Comparison of ENCODE assay signal across 8 mouse cellular contexts in the genomic region with DNA sequence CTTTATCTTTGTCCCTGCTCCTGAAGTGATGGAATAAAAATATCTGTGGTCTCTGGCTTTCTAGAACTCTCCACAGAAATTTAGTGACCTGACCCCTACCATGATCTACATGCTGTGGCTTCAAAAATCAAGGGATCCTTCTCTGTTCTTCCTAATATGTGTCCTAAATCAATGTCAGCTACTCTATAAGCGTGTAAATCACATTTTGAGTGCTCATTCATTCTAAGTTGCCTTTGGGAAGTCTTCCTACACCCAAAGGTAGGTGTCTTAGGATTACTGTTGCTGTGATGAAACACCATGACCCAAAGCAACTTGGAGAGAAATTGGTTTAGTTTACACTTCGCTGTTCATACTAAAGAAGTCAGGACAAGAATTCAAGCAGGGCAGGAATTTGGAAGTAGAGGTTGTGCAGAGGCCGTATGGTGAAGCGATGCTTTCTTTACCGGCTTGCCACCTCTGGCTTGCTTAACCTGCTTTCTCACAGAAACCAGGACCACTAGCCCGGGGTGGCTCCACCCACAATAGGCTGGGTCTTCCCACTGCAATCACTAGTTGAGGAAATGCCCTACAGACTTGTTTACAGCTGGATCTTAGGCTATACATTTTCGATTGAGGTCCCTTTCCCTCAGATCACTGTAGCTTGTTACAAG. TPM values are rescaled to one million over a fixed set of nuclear protein-coding genes. Genes with fewer than 3 reads are reported as not detected.
A peak's percentile ranks its signal among the peaks of the same experiment; 100 is the strongest.
DNase-seq lines count a peak whose midpoint lies in the region; ATAC-seq and TF ChIP-seq lines count a peak whose summit lies in the region.

No protein-coding gene starts in this region.

- DNase-seq in cerebellum, adult 11 months = peak; percentile 10
- DNase-seq in A20 (ENCODE audit: low read depth, low spot score) = peak; percentile 72
- DNase-seq in spleen, adult 12 weeks (ENCODE audit: low spot score) = no peak
- DNase-seq in c-Kit-positive CD71-positive TER-119-positive erythroid progenitor cells, embryonic 14.5 days (ENCODE audit: low spot score) = no peak

- TF ChIP-seq CTCF in olfactory bulb, adult 2 months (IDR thresholded peaks at IDR 0.05; ENCODE audit: insufficient read depth, low read depth, low read length) = no peak

- H3K27ac ChIP-seq in embryonic facial prominence, embryonic 15.5 days (replicated peaks) = peak overlapping the region; percentile 80; the same call in 1 of the 2 replicates
- H3K27ac ChIP-seq in limb, embryonic 13.5 days = peak overlapping the region; percentile 70; the same call in 1 of the 2 replicates
- no peak overlapping the region for H3K27ac ChIP-seq in olfactory bulb, adult 2 months (ENCODE audit: insufficient read depth, low read depth, low read length)

- H3K9ac ChIP-seq in embryonic facial prominence, embryonic 15.5 days = peak overlapping the region; percentile 71
- peak overlapping the region; percentile 90 for H3K9ac ChIP-seq in limb, embryonic 13.5 days

- H3K36me3 ChIP-seq in embryonic facial prominence, embryonic 15.5 days = no peaks in the 10 kb centered on the region
- H3K36me3 ChIP-seq in limb, embryonic 13.5 days = no peaks in the 10 kb centered on the region

- H3K9me3 ChIP-seq in embryonic facial prominence, embryonic 15.5 days (replicated peaks) = no peaks in the 10 kb centered on the region
- no peaks in the 10 kb centered on the region for H3K9me3 ChIP-seq in limb, embryonic 13.5 days

- TF ChIP-seq POLR2A in olfactory bulb, adult 2 months (IDR thresholded peaks at IDR 0.05; ENCODE audit: insufficient read depth, low read depth, low read length) = no peak

- ATAC-seq in cerebellum, adult (ENCODE audit: insufficient number of reproducible peaks, low FRiP score, low TSS enrichment) = no peak
- ATAC-seq in embryonic facial prominence, embryonic 15.5 days (ENCODE audit: insufficient number of reproducible peaks, low FRiP score, low TSS enrichment, low read depth) = no peak
- ATAC-seq in limb, embryonic 13.5 days (ENCODE audit: low FRiP score, low read depth) = no peak

- peak overlapping the region; percentile 79 for H3K4me3 ChIP-seq in embryonic facial prominence, embryonic 15.5 days (replicated peaks)
- H3K4me3 ChIP-seq in limb, embryonic 13.5 days = peak overlapping the region; percentile 75
- peak overlapping the region; percentile 63 for H3K4me3 ChIP-seq in olfactory bulb, adult 2 months (ENCODE audit: insufficient read depth, low read depth, low read length)

- H3K27me3 ChIP-seq in embryonic facial prominence, embryonic 15.5 days = no peaks in the 10 kb centered on the region
- no peaks in the 10 kb centered on the region for H3K27me3 ChIP-seq in limb, embryonic 13.5 days

- H3K4me2 ChIP-seq in embryonic facial prominence, embryonic 15.5 days (replicated peaks) = peak overlapping the region; percentile 91
- peak overlapping the region; percentile 88 for H3K4me2 ChIP-seq in limb, embryonic 13.5 days (replicated peaks)

- H3K4me1 ChIP-seq in embryonic facial prominence, embryonic 15.5 days = peaks cover 13% of the 10 kb centered on the region
- H3K4me1 ChIP-seq in limb, embryonic 13.5 days = peaks cover 16% of the 10 kb centered on the region
- H3K4me1 ChIP-seq in olfactory bulb, adult 2 months (ENCODE audit: control insufficient read depth, insufficient read depth, low read length) = peaks cover 4% of the 10 kb centered on the region; the same call in 1 of the 2 replicates

- 15% methylated on average over 7 of the region's 7 CpGs for WGBS in embryonic facial prominence, embryonic 15.5 days
- 19% methylated on average over 7 of the region's 7 CpGs for WGBS in limb, embryonic 13.5 days
- WGBS in olfactory bulb, adult 2 months = 69% methylated on average over 7 of the region's 7 CpGs

RNA-seq across cellular contexts. Expression of a gene that starts 1.2 kb away (rescaled TPM):
- 13.7 and 14.1 TPM in 2 replicates for polyA plus RNA-seq in embryonic facial prominence, embryonic 15.5 days (2015; fragmentation: Nextera tagmentation; extraction: Ambion mirVana)
- polyA plus RNA-seq in limb, embryonic 13.5 days (2015; fragmentation: Nextera tagmentation; extraction: Ambion mirVana) = 16.2 and 17.4 TPM in 2 replicates
- polyA plus RNA-seq in olfactory bulb, adult 2 months (2012; ENCODE audit: insufficient read depth, insufficient read length, low replicate concordance, missing spikeins) = not detected in 2 replicates

RNA-seq across cellular contexts. Expression of a gene that starts 36.1 kb away (rescaled TPM):
- 99.8 and 112 TPM in 2 replicates for polyA plus RNA-seq in embryonic facial prominence, embryonic 15.5 days (2015; fragmentation: Nextera tagmentation; extraction: Ambion mirVana)
- polyA plus RNA-seq in limb, embryonic 13.5 days (2015; fragmentation: Nextera tagmentation; extraction: Ambion mirVana) = 131 and 142 TPM in 2 replicates
- polyA plus RNA-seq in olfactory bulb, adult 2 months (2012; ENCODE audit: insufficient read depth, insufficient read length, low replicate concordance, missing spikeins) = not detected in 2 replicates

Comparison
In these comparisons a context has a peak if more than half of its experiments do, and no peak if none do; other contexts are left out.
1. DNase-seq: peak in cerebellum, adult 11 months (single experiment) and A20 (single experiment); none in spleen, adult 12 weeks (single experiment) and c-Kit-positive CD71-positive TER-119-positive erythroid progenitor cells, embryonic 14.5 days (single experiment).
2. RNA of a gene that starts 1.2 kb away (polyA plus RNA-seq): 16.2 to 17.4 TPM in limb, embryonic 13.5 days and 13.7 to 14.1 TPM in embryonic facial prominence, embryonic 15.5 days; not detected in olfactory bulb, adult 2 months; every median in the first group is over 10 times any median in the second.
3. Peak in every context shown above with its lines, with median percentiles within 50 percentile points of each other: H3K4me3 ChIP-seq.